Mouse (Mus musculus) heart, adult 2 months (tissue): ENCODE results near the gene Dnajb9. TPM values are rescaled to one million over a fixed set of nuclear protein-coding genes. Genes with fewer than 3 reads are reported as not detected.
"Not testable (repeated sequence)": the region's sequence is repeated elsewhere in the genome, so short reads cannot be mapped to it uniquely, and the experiment has no call there.

ENCODE experiments used
- DNase-seq, 2 experiments: peaks; one replicate each; pipeline ENCODE4 v3.0.0; 2021
- H3K27ac ChIP-seq: fragments of 200-600 bp; 2 replicates; pipeline ENCODE4 v1.8.1; 2022
- H3K27me3 ChIP-seq: fragments of 200-500 bp; 2 replicates; pipeline ENCODE4 v1.6.1; 2012; ENCODE audit warnings: mild to moderate bottlenecking, low read length, inconsistent platforms, mixed read lengths; ENCODE audit not compliant: control insufficient read depth, insufficient read depth
- H3K36me3 ChIP-seq: fragments of 200-500 bp; 2 replicates; pipeline ENCODE4 v1.6.1; 2012; ENCODE audit warnings: low read length, inconsistent platforms; ENCODE audit not compliant: control insufficient read depth, insufficient read depth
- H3K4me1 ChIP-seq: fragments of 200-500 bp; 2 replicates; pipeline ENCODE4 v1.6.1; 2011; ENCODE audit warnings: low read length; ENCODE audit not compliant: control insufficient read depth, insufficient read depth
- H3K4me3 ChIP-seq: fragments of 200-600 bp; 2 replicates; pipeline ENCODE4 v1.8.1; 2022
- H3K79me2 ChIP-seq: fragments of 200-500 bp; replicated peaks from 2 replicates; pipeline ENCODE4 v1.6.1; 2012; ENCODE audit warnings: mild to moderate bottlenecking, inconsistent platforms, low read length, moderate library complexity, mixed read lengths; ENCODE audit not compliant: control insufficient read depth, insufficient read depth
- H3K9ac ChIP-seq: fragments of 200-500 bp; 2 replicates; pipeline ENCODE4 v1.6.1; 2012; ENCODE audit warnings: low read depth, mild to moderate bottlenecking, control low read depth, inconsistent platforms, low read length, mixed read lengths
- CTCF ChIP-seq: fragments of 200-600 bp; IDR thresholded peaks from 2 replicates; pipeline ENCODE4 v1.8.1; 2022; ENCODE audit warnings: antibody characterized with exemption, mild to moderate bottlenecking, moderate library complexity
- EP300 ChIP-seq: fragments of 200-500 bp; IDR thresholded peaks from 2 replicates; pipeline ENCODE4 v1.6.1; 2011; ENCODE audit warnings: low read depth, low read length, control low read depth; ENCODE audit not compliant: insufficient read depth
- POLR2A ChIP-seq: fragments of 200-500 bp; IDR thresholded peaks from 2 replicates; pipeline ENCODE4 v1.6.1; 2011; ENCODE audit warnings: mild to moderate bottlenecking, low read depth, low read length, control low read depth; ENCODE audit not compliant: insufficient read depth
- WGBS: fragments of 180-500 bp; shearing (Covaris S2); methylation state at CpG from one replicate; pipeline ENCODE4 v1.1.7; 2018; 5-methylcytosine and 5-hydroxymethylcytosine counted together
- intact Hi-C: fragments of 180-260 bp; cut with DNase I; formaldehyde crosslinking; loops from one replicate; pipeline ENCODE4 v1.15.1; 2025
- polyA plus RNA-seq: library from polyadenylated mRNA; depleted of rRNA; stranded (reverse); fragments of >200 nt; gene quantifications from 2 replicates; pipeline ENCODE4 v1.2.3, GENCODE M21; 2012
- total RNA-seq, 2 experiments: library from RNA; stranded (reverse); gene quantifications; 2 replicates each; pipeline ENCODE4 v1.2.3; 2021

Gene Dnajb9
- total and polyA plus RNA-seq, 3 experiments: 5.9 to 51.3 (median 42.7) TPM

- no peak for DNase-seq
- no peak for TF ChIP-seq POLR2A
- TF ChIP-seq CTCF: no peak
- no peak for TF ChIP-seq EP300
- intact Hi-C loops: no loop called here
- Histone ChIP-seq H3K27me3 (no peaks in the 10 kb centered on the region), H3K9ac (no peak overlapping the region), H3K79me2 (no peaks in the 10 kb centered on the region), H3K36me3 (no peaks in the 10 kb centered on the region), H3K27ac (no peak overlapping the region), H3K4me3 (no peak overlapping the region), H3K4me1 (no peaks in the 10 kb centered on the region)
- WGBS: 78% methylated on average over 3 of the region's 3 CpGs
Measured at GRCm38 (mm10) chr12:44223044-44223443, 12.9 kb upstream of the Dnajb9 start.

GRCm38 (mm10) chr12:44221651-44222356 lies 11.7 kb upstream of the Dnajb9 start:
- Histone ChIP-seq H3K4me1 (no peaks in the 10 kb centered on the region), H3K79me2 (no peaks in the 10 kb centered on the region), H3K27me3 (no peaks in the 10 kb centered on the region), H3K4me3 (peak overlapping the region; percentile 66), H3K9ac (peak overlapping the region; percentile 95), H3K36me3 (no peaks in the 10 kb centered on the region), H3K27ac (peak overlapping the region; percentile 40; the same call in 1 of the 2 replicates)
- peak; percentile 44 to 70 for DNase-seq
- TF ChIP-seq POLR2A: 0 out of 2 replicates have a peak, but pooled peaks have one; percentile 20
- no peak for TF ChIP-seq CTCF
- intact Hi-C loops: no loop called here
- 3% methylated on average over 89 of the region's 89 CpGs for WGBS

GRCm38 (mm10) chr12:44221070-44221469 lies 10.9 kb upstream of the Dnajb9 start, which contains the start of gene Pnpla8:
Pnpla8 (plus strand) TSS chr12:44221370.
- DNase-seq, H3K4me1 ChIP-seq, H3K27me3 ChIP-seq, intact Hi-C loops, H3K36me3 ChIP-seq, H3K79me2 ChIP-seq: not testable (repeated sequence)
- H3K27ac ChIP-seq: peak within 1 kb of the TSS; percentile 40; the same call in 1 of the 2 replicates
- WGBS: 92% methylated on average over 2 of the region's 2 CpGs
- peak within 1 kb of the TSS; percentile 95 for H3K9ac ChIP-seq
- H3K4me3 ChIP-seq: peak within 1 kb of the TSS; percentile 66

GRCm38 (mm10) chr12:44211555-44211954 lies 1.4 kb upstream of the Dnajb9 start:
- intact Hi-C loops: no loop called here
- TF ChIP-seq CTCF (no peak), EP300 (no peak)
- Histone ChIP-seq H3K27me3 (no peaks in the 10 kb centered on the region), H3K79me2 (no peaks in the 10 kb centered on the region; the same call in 1 of the 2 replicates), H3K9ac (no peak overlapping the region), H3K4me3 (no peak overlapping the region), H3K4me1 (no peaks in the 10 kb centered on the region; the same call in 1 of the 2 replicates), H3K27ac (no peak overlapping the region), H3K36me3 (peaks cover 6% of the 10 kb centered on the region)
- DNase-seq: no peak
- 91% methylated on average over 3 of the region's 3 CpGs for WGBS

- no peaks in the 10 kb centered on the region; the same call in 1 of the 2 replicates for H3K79me2 ChIP-seq
- H3K4me1 ChIP-seq: no peaks in the 10 kb centered on the region; the same call in 1 of the 2 replicates
- H3K27me3 ChIP-seq: no peaks in the 10 kb centered on the region
- peak overlapping the region; percentile 90 for H3K4me3 ChIP-seq
- peak overlapping the region; percentile 92 for H3K9ac ChIP-seq
- H3K36me3 ChIP-seq: peaks cover 9% of the 10 kb centered on the region
- H3K27ac ChIP-seq: peak overlapping the region; percentile 93
- under 1% methylated on average over 37 of the region's 37 CpGs for WGBS
- DNase-seq: peak in 1 of 2 experiments; percentile 53
- TF ChIP-seq EP300 (no peak), CTCF (peak; percentile 33), POLR2A (no peak)
- intact Hi-C loops: no loop called here
Measured at GRCm38 (mm10) chr12:44209141-44209823, 844 bp downstream of the Dnajb9 start.

- Histone ChIP-seq H3K27ac (no peak overlapping the region), H3K27me3 (no peaks in the 10 kb centered on the region), H3K9ac (no peak overlapping the region), H3K79me2 (no peaks in the 10 kb centered on the region), H3K4me1 (peaks cover 2% of the 10 kb centered on the region; the same call in 1 of the 2 replicates), H3K4me3 (no peak overlapping the region), H3K36me3 (no peaks in the 10 kb centered on the region)
- intact Hi-C loops: no loop called here
- TF ChIP-seq EP300 (no peak), POLR2A (no peak), CTCF (no peak)
- DNase-seq: no peak
- 22% methylated on average over 4 of the region's 4 CpGs for WGBS
Measured at GRCm38 (mm10) chr12:44197873-44198525, 12.1 kb downstream of the Dnajb9 start.
